Mouse (Mus musculus): ENCODE data around the gene Krt4. TPM values are rescaled to one million over a fixed set of nuclear protein-coding genes. Genes with fewer than 3 reads are reported as not detected.

Krt4 gene
- polyA plus RNA-seq, 1 experiment from 2014 or later: 0.82 TPM

Small RNA genes within 50 kb of the gene (microRNA-seq; reads per million reads assigned to microRNA genes)
- gene Gm44356: not detected

Other genes with a start within 250 kb of the Krt4 start
- not detected in 2 replicates for gene Krt6b, start 244.4 kb downstream of the Krt4 start, polyA plus RNA-seq (2015; fragmentation: Nextera tagmentation; extraction: Ambion mirVana)
- 0.10 and 0.49 TPM in 2 replicates for gene Krt6a, start 230.4 kb downstream of the Krt4 start, polyA plus RNA-seq (2015; fragmentation: Nextera tagmentation; extraction: Ambion mirVana)
- gene Krt5, start 211.8 kb downstream of the Krt4 start, polyA plus RNA-seq (2015; fragmentation: Nextera tagmentation; extraction: Ambion mirVana): 0.26 and 0.67 TPM in 2 replicates
- not detected in 2 replicates for gene Krt71, start 181.6 kb downstream of the Krt4 start, polyA plus RNA-seq (2015; fragmentation: Nextera tagmentation; extraction: Ambion mirVana)
- gene Krt72, start 138.3 kb downstream of the Krt4 start, polyA plus RNA-seq (2015; fragmentation: Nextera tagmentation; extraction: Ambion mirVana): not detected in 2 replicates
- not detected in 2 replicates for gene Krt73, start 122.4 kb downstream of the Krt4 start, polyA plus RNA-seq (2015; fragmentation: Nextera tagmentation; extraction: Ambion mirVana)
- not detected in 2 replicates for gene Krt2, start 106.6 kb downstream of the Krt4 start, polyA plus RNA-seq (2015; fragmentation: Nextera tagmentation; extraction: Ambion mirVana)
- gene Krt1, start 73.9 kb downstream of the Krt4 start, polyA plus RNA-seq (2015; fragmentation: Nextera tagmentation; extraction: Ambion mirVana): 0.57 and 0.77 TPM in 2 replicates
- gene Krt77, start 55.0 kb downstream of the Krt4 start, polyA plus RNA-seq (2015; fragmentation: Nextera tagmentation; extraction: Ambion mirVana): 0.06 TPM in 1 of 2 replicates, not detected in the other
- gene Krt76, start 31.8 kb downstream of the Krt4 start, polyA plus RNA-seq (2015; fragmentation: Nextera tagmentation; extraction: Ambion mirVana): not detected in 2 replicates
- gene Krt79, start 15.6 kb upstream of the Krt4 start, polyA plus RNA-seq (2015; fragmentation: Nextera tagmentation; extraction: Ambion mirVana): 0.41 and 0.42 TPM in 2 replicates
- 0.06 and 0.16 TPM in 2 replicates for gene Krt78, start 29.6 kb upstream of the Krt4 start, polyA plus RNA-seq (2015; fragmentation: Nextera tagmentation; extraction: Ambion mirVana)
- 267 and 282 TPM in 2 replicates for gene Krt8, start 79.7 kb upstream of the Krt4 start, polyA plus RNA-seq (2015; fragmentation: Nextera tagmentation; extraction: Ambion mirVana)
- gene Krt18, start 103.4 kb upstream of the Krt4 start, polyA plus RNA-seq (2015; fragmentation: Nextera tagmentation; extraction: Ambion mirVana): 216 and 223 TPM in 2 replicates
- gene Eif4b, start 149.0 kb upstream of the Krt4 start, polyA plus RNA-seq (2015; fragmentation: Nextera tagmentation; extraction: Ambion mirVana): 137 and 140 TPM in 2 replicates
- 51.2 and 56.3 TPM in 2 replicates for gene Tns2, start 175.7 kb upstream of the Krt4 start, polyA plus RNA-seq (2015; fragmentation: Nextera tagmentation; extraction: Ambion mirVana)
- gene Spryd3, start 211.5 kb upstream of the Krt4 start, polyA plus RNA-seq (2015; fragmentation: Nextera tagmentation; extraction: Ambion mirVana): 19.0 and 22.4 TPM in 2 replicates
- 33.0 and 33.9 TPM in 2 replicates for gene Igfbp6, start 219.6 kb upstream of the Krt4 start, polyA plus RNA-seq (2015; fragmentation: Nextera tagmentation; extraction: Ambion mirVana)
- 0.40 and 0.41 TPM in 2 replicates for gene Soat2, start 225.8 kb upstream of the Krt4 start, polyA plus RNA-seq (2015; fragmentation: Nextera tagmentation; extraction: Ambion mirVana)

Data from kidney, embryonic 16.5 days (tissue).